Mouse (Mus musculus) forebrain, embryonic 13.5 days (tissue): ENCODE data around the gene Cdx2. TPM values are rescaled to one million over a fixed set of nuclear protein-coding genes. Genes with fewer than 3 reads are reported as not detected.

Source experiments
- ATAC-seq: fragments of 200-750 bp; cut with Nextera tagmentation; 2 replicates; pipeline ENCODE4 v1.8.0; 2017
- H3K27ac ChIP-seq: fragments of 300-500 bp; sonication (generic); 2 replicates; pipeline ENCODE4 v1.5.1; 2015; ENCODE audit warnings: inconsistent platforms, mild to moderate bottlenecking, moderate library complexity
- H3K27me3 ChIP-seq: fragments of 300-500 bp; sonication (generic); 2 replicates; pipeline ENCODE4 v1.6.1; 2015; ENCODE audit warnings: mild to moderate bottlenecking, inconsistent platforms
- H3K36me3 ChIP-seq: fragments of 300-500 bp; sonication (generic); 2 replicates; pipeline ENCODE4 v1.6.1; 2015; ENCODE audit warnings: mild to moderate bottlenecking, inconsistent platforms; ENCODE audit not compliant: poor library complexity, severe bottlenecking
- H3K4me1 ChIP-seq: fragments of 300-500 bp; sonication (generic); 2 replicates; pipeline ENCODE4 v1.6.1; 2015; ENCODE audit warnings: inconsistent platforms
- H3K4me2 ChIP-seq: fragments of 300-500 bp; sonication (generic); 2 replicates; pipeline ENCODE4 v1.6.1; 2015; ENCODE audit warnings: inconsistent platforms, mild to moderate bottlenecking, moderate library complexity
- H3K4me3 ChIP-seq: fragments of 300-500 bp; sonication (generic); 2 replicates; pipeline ENCODE4 v1.5.1; 2015; ENCODE audit warnings: mild to moderate bottlenecking, inconsistent platforms
- H3K9ac ChIP-seq: fragments of 300-500 bp; sonication (generic); 2 replicates; pipeline ENCODE4 v1.6.1; 2015; ENCODE audit warnings: mild to moderate bottlenecking, inconsistent platforms
- H3K9me3 ChIP-seq: fragments of 300-500 bp; sonication (generic); replicated peaks from 2 replicates; pipeline ENCODE4 v1.6.1; 2016; ENCODE audit warnings: inconsistent platforms
- WGBS: fragments of 180-500 bp; shearing (Covaris S2); methylation state at CpG from one replicate; pipeline ENCODE4 v1.1.7; 2015; 5-methylcytosine and 5-hydroxymethylcytosine counted together
- polyA plus RNA-seq: library from polyadenylated mRNA; unstranded; fragments of >200 nt; fragmentation: Nextera tagmentation; extraction: Ambion mirVana; gene quantifications from 2 replicates; pipeline ENCODE4 v1.2.1, GENCODE M21; 2015

The Cdx2 gene
- polyA plus RNA-seq, 1 experiment from 2014 or later, result not detected

DNA sequence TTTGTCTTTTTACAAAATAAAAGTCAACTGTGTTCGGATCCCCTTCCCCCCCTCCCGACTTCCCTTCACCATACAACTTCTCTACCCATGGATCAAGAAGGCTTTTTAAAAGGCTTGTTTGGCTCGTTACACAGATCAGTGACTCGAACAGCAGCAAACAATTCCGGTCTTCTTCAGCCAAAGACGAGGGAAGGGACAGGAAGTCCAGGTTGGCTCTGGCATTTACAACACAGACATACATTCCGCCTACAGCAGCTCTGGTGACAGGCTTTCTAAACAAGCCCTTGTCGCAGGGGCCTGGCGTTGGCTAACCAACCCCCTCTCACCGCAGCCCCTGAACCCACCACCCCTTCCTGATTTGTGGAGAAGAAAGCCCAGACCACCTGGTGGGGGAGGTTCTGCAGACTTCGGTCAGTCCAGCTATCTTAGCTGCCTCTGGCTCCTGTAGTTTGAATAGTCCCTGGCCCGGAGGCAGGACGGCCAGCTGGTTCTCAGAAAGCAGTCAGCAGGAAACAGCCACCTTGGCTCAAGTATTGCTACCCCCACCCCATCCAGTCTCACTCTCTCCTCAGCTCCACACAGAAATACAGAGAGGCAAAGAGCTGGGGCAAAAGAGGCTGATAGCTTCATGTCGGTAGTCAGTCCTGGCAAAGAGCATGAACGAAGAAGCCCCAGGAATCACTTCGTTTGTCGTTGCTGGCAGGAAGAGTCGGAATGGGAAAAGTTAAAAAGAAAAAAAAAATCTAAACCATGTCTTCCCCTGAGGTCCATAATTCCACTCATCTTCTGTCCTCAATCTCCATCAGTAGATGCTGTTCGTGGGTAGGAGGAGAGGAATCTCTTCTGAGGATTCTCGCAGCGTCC lies 5.9 kb downstream of the Cdx2 start:
- under 1% methylated on average over 21 of the region's 21 CpGs for WGBS
- no peak for ATAC-seq
- H3K27ac ChIP-seq, result no peak overlapping the region
- H3K36me3 ChIP-seq, result no peaks in the 10 kb centered on the region
- H3K9me3 ChIP-seq, result no peaks in the 10 kb centered on the region
- H3K27me3 ChIP-seq, result peaks cover 99% of the 10 kb centered on the region
- peaks cover 12% of the 10 kb centered on the region for H3K4me1 ChIP-seq
- H3K9ac ChIP-seq, result no peak overlapping the region
- no peak overlapping the region for H3K4me3 ChIP-seq
- no peak overlapping the region for H3K4me2 ChIP-seq

DNA sequence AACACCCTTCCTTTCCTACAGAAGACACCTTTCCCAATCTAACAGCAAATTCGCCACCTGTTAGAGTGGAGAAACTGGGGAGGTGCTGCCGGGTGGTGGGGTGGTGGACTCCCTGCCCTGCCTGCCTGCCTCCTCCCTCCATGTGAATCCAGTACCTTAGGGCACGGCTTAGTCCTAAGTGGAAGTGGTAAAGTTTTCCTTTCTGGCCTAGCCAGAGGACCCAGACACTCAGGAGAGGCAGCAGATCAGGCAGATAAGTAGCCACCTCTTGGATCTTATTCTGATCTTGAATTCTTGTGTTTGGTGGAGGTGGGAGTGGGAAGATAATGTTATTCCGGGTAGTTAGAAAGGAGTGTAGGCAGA lies 7.1 kb downstream of the Cdx2 start:
- Histone ChIP-seq H3K27ac (no peak overlapping the region), H3K36me3 (no peaks in the 10 kb centered on the region), H3K9me3 (no peaks in the 10 kb centered on the region), H3K4me1 (peaks cover 12% of the 10 kb centered on the region), H3K4me2 (peak overlapping the region; percentile 16; the same call in 1 of the 2 replicates), H3K4me3 (no peak overlapping the region), H3K9ac (no peak overlapping the region), H3K27me3 (peaks cover 97% of the 10 kb centered on the region)
- WGBS, result 1% methylated on average over 4 of the region's 4 CpGs
- no peak for ATAC-seq

DNA sequence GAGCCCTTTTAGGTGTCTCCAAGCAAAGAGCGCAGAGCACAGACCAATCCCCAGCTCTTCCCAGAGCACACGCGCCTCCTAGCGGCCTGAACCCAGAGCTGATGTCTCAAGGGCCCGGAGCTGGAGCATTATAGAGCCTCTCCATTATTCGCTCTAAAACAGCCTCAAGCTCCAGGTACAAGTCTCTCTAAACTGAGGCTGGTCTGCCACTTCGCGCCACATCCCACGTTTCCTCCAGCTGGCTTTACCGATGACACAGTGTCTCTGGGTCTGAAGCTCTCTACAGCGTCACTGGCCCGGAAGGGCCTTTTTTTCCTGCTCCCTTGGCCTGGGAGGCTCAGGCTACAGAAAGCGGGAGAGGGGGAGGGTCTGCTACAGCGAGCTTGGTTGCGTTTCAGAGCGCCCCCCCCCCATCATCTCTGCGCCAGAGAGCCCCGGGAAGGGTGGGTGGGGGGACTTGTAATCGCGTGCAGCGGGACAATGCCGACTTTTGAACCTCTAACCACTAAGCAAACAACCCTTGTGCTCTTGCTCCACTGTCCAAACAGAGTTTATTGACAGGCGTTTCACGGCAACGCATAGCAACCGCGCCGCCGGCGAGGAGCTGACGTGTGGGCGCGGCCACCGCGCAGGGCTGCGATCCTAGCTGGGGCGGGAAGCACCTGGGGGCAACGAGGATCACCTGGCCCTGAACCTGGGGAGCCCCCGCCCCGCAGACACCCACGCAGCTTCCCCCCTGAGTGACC lies 7.6 kb downstream of the Cdx2 start:
- H3K4me1 ChIP-seq, result peaks cover 9% of the 10 kb centered on the region
- under 1% methylated on average over 39 of the region's 41 CpGs for WGBS
- H3K27ac ChIP-seq, result no peak overlapping the region
- peak overlapping the region; percentile 16 for H3K4me2 ChIP-seq
- no peak overlapping the region for H3K9ac ChIP-seq
- ATAC-seq, result peak; percentile 45; the same call in 1 of the 2 replicates
- H3K4me3 ChIP-seq, result peak overlapping the region; percentile 15; the same call in 1 of the 2 replicates
- H3K36me3 ChIP-seq, result no peaks in the 10 kb centered on the region
- peaks cover 97% of the 10 kb centered on the region for H3K27me3 ChIP-seq
- no peaks in the 10 kb centered on the region for H3K9me3 ChIP-seq

DNA sequence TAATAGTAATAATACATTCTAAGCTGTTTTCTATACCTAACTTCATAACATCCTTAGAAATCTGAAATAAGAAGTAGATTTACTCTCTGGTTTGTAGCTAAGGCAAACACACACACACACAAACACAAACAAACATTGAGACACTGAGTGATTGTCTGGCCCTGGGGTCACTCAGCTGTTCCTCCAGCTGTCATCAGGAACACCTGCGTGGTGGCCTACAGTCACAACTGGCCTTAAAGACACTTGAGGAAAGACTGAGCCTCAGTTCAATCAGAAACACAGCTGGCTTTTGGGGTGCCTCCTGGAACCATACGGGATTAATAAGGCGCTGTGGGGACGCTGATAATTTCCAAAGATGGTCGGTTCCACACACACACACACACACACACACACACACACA lies 9.8 kb downstream of the Cdx2 start:
- Histone ChIP-seq H3K4me2 (no peak overlapping the region), H3K27me3 (peaks cover 97% of the 10 kb centered on the region), H3K27ac (no peak overlapping the region), H3K9me3 (no peaks in the 10 kb centered on the region), H3K4me1 (peaks cover 5% of the 10 kb centered on the region), H3K4me3 (no peak overlapping the region), H3K9ac (no peak overlapping the region), H3K36me3 (no peaks in the 10 kb centered on the region)
- ATAC-seq, result no peak
- WGBS, result 67% methylated on average over 5 of the region's 5 CpGs

DNA sequence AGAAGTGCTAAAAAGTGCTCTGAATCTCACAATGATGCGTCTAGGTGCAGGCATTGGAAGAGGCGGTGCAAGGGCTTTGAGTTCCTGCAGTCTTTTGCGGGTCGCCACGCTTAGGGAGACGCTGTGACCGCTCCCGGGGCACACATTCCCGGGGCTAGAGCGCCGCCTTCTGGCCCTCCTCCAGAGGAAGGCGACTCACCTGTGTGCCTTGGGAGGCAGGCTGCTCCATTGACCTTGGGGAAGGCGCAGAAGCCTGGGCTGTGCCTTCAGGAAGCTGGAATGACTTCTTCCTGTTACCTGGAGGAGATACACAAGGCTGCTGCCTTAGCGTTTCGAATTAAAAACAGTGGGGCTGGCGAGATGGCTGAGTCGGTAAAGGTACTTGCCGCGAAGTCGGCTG lies 12.9 kb downstream of the Cdx2 start:
- H3K4me1 ChIP-seq, result no peaks in the 10 kb centered on the region
- no peaks in the 10 kb centered on the region for H3K36me3 ChIP-seq
- no peak for ATAC-seq
- H3K4me2 ChIP-seq, result no peak overlapping the region
- H3K9me3 ChIP-seq, result no peaks in the 10 kb centered on the region
- H3K27me3 ChIP-seq, result peaks cover 84% of the 10 kb centered on the region
- H3K9ac ChIP-seq, result no peak overlapping the region
- no peak overlapping the region for H3K27ac ChIP-seq
- H3K4me3 ChIP-seq, result no peak overlapping the region
- WGBS, result 12% methylated on average over 20 of the region's 20 CpGs

DNA sequence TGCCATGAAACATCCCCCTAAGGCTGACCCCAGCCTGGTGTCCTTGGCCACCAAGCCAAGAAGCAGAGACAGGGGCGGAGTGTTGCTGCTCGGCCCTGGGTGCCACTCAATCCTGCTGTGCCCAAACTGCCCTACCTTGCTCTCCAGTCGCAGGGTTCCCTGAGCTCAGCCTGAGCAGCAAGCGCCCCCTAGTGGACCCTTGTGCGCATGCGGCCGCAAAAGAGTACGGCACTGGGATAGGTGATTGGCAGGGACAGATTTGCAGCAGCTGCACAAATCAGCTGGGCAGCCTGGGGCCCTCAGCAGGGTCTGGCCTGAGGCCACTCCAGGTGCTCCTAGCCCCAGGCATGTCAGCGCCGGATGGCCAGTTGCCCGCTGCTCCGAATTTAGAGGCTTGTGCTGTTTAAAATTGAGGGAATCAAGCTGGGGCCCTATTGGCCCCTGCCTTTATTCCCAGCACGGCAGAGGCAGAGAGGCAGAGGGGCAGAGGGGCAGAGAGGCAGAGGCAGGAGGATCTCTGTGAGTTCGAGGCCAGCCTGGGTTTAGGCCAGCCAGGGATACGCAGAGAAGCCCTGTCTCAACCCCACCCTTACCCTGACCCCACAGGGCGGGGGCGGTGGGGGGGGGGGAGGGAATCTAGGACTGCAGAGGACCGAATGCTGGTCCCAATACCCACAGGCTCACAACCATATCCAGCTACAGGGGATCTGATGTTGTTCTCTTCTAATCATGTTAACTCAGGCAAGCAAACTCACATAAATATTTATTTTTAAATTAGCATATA lies 13.8 kb downstream of the Cdx2 start:
- Histone ChIP-seq H3K27ac (no peak overlapping the region), H3K9ac (no peak overlapping the region), H3K4me2 (no peak overlapping the region), H3K27me3 (peaks cover 82% of the 10 kb centered on the region), H3K9me3 (no peaks in the 10 kb centered on the region), H3K4me1 (no peaks in the 10 kb centered on the region), H3K36me3 (no peaks in the 10 kb centered on the region), H3K4me3 (no peak overlapping the region)
- peak; percentile 55 for ATAC-seq
- 18% methylated on average over 18 of the region's 18 CpGs for WGBS

DNA sequence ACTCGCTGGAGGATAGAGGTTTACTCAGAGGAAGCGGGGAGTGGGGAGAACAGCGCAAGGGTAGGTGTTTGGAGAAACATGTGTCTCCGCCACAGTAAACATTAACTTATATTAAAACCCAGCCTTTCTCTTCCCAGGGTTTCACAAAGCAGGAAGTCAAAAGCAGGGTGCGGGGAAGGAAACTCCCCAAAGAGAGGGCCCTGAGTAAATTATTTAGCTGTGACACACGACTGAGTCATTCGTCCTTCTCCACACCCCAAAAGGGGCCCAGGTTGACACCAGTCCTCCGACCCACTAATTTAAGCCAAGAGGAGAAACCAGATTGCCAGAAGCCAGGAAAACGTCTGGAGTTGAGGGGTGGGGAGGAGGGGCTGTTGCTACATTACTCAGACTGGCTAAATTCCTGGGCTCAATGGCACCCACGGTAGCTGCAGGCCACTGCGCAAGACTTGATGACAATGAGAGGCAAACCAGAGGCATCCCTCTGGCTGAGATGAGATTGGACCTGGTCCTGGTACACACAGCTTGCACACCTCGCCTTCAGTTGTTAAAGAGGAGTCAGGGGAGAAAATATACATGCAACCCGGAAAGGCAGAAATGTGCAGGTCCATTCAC lies 14.5 kb downstream of the Cdx2 start:
- 47% methylated on average over 13 of the region's 13 CpGs for WGBS
- Histone ChIP-seq H3K36me3 (no peaks in the 10 kb centered on the region), H3K4me3 (no peak overlapping the region), H3K27me3 (peaks cover 76% of the 10 kb centered on the region), H3K4me2 (no peak overlapping the region), H3K27ac (no peak overlapping the region), H3K9ac (no peak overlapping the region), H3K9me3 (no peaks in the 10 kb centered on the region), H3K4me1 (no peaks in the 10 kb centered on the region)
- no peak for ATAC-seq

DNA sequence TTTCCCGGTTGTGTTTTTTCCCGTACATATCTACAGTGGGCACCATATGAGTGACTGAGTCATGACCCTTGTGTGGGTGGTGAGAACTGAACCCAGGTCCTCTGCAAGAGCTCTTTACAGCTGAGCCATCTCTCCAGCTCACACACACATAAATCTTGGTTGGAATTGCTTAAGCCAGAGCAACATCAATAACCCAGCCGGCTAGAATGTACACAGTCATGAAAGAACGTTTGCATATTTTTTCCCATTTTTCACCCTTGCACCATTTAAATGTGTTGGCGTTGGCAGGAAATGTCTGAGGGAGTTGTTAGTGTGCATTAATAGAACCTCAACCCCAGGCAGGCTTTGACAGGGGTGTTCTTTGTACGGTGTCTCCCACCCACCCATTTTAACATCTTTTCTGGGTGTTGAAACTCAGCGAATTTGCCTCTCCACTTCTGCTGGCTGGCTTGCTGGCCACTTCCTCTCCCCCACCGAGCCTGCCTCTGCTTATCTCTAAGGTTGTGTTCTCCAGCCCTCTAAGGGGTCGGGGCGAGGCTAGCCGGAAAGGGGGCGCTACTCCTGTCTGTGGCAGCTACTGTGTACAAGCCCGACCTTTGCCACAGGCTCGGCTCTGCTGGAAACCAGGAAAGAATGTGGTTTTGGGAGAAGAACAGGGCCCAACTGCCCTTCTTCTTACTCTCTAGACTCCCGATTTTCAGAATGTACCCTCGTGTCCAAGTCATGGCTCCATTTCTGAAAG lies 15.1 kb downstream of the Cdx2 start:
- H3K9me3 ChIP-seq, result no peaks in the 10 kb centered on the region
- no peak overlapping the region for H3K9ac ChIP-seq
- ATAC-seq, result no peak
- H3K27me3 ChIP-seq, result peaks cover 76% of the 10 kb centered on the region
- no peaks in the 10 kb centered on the region for H3K4me1 ChIP-seq
- WGBS, result 44% methylated on average over 16 of the region's 16 CpGs
- H3K4me2 ChIP-seq, result no peak overlapping the region
- no peaks in the 10 kb centered on the region for H3K36me3 ChIP-seq
- no peak overlapping the region for H3K4me3 ChIP-seq
- H3K27ac ChIP-seq, result no peak overlapping the region

DNA sequence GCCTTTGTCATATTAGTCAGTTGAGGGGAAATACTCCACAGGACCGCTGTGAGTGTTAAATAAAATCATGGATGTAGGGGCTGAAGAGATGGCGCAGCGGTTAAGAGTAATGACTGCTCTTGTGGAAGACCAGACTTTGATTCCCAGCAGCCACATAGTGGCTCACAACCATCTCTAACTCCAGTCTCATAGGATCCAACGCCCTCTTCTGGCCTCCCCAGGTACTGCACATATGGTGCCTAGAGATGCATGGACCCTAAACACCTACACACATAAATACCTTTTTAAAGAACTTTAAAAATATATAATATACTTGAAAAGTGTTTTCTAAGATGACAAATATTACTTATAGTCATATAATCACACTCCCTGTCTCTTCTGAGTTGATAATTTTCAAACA lies 22.7 kb downstream of the Cdx2 start:
- ATAC-seq, result no peak
- no peaks in the 10 kb centered on the region for H3K36me3 ChIP-seq
- no peak overlapping the region for H3K4me3 ChIP-seq
- 75% methylated on average over 4 of the region's 4 CpGs for WGBS
- H3K9ac ChIP-seq, result no peak overlapping the region
- no peaks in the 10 kb centered on the region for H3K4me1 ChIP-seq
- H3K27me3 ChIP-seq, result peaks cover 78% of the 10 kb centered on the region
- H3K9me3 ChIP-seq, result no peaks in the 10 kb centered on the region
- H3K4me2 ChIP-seq, result no peak overlapping the region
- no peak overlapping the region for H3K27ac ChIP-seq

DNA sequence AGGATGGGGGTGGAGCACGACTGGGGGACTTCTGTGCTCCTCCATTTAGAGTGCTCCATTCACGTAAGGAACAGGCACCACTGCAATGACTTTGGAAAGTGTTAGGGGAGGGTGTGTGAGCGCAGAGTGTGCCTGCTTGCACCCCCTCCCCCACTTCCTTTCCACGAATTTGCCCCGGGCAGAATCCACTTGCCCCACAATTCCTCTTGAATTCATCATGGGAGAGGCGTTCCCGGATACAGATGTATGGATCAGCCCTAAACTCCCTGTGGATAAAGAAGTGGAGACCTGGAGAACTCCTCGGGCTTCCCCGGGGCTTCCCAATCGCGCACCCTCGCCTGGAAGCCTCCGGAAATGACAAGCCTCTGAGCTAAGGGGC lies 29.5 kb downstream of the Cdx2 start:
- H3K4me2 ChIP-seq, result no peak overlapping the region
- 2% methylated on average over 13 of the region's 13 CpGs for WGBS
- peaks cover 97% of the 10 kb centered on the region for H3K27me3 ChIP-seq
- H3K9ac ChIP-seq, result no peak overlapping the region
- no peaks in the 10 kb centered on the region for H3K9me3 ChIP-seq
- no peak overlapping the region for H3K27ac ChIP-seq
- no peak overlapping the region for H3K4me3 ChIP-seq
- no peaks in the 10 kb centered on the region for H3K36me3 ChIP-seq
- H3K4me1 ChIP-seq, result no peaks in the 10 kb centered on the region
- ATAC-seq, result no peak
